Mouse (Mus musculus): Measurements from ENCODE around the gene Mgat4c. TPM values are rescaled to one million over a fixed set of nuclear protein-coding genes. Genes with fewer than 3 reads are reported as not detected.
"Not testable (repeated sequence)": the region's sequence is repeated elsewhere in the genome, so short reads cannot be mapped to it uniquely, and the experiment has no call there.

The Mgat4c gene
- total RNA-seq, 1 experiment from 2014 or later, result 16.6 TPM

DNA sequence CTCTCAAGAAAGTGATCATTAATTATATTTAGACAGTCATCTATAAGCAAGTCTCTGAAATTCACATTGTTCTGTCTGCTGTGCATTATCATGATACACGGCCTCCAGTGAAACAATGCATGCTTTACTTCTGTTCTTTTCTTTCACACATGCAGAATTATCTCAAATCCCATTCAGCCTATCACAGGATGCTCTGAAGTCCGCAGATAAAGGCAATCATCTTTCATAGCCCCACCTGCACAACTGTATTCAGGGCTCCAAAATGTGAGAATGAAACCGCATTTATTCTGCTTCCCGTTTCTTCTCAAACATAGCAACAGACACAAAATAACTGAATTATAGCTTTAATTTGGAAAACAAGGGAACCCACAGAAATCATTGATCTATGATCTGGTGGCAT, 446.1 kb downstream of the Mgat4c start:
- no peak for DNase-seq

DNA sequence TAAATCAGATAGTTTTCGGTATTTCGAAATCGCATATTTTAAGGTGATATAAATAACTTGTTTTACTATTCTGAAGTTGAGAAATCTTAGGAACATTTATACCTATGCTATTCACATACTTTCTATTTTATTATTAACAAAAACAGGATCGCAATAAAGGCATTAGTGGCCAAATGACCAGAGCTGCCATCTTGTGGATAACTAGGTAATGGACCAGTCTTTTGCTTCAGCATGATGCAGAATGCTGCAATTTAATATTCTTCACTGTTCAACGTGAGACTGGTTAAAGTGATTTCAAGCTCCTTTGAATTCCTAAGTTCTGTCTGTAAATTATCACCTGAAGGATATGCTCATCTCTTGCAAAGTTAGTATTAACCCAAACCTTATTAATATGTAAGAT, 473.6 kb downstream of the Mgat4c start:
- DNase-seq, result no peak

DNA sequence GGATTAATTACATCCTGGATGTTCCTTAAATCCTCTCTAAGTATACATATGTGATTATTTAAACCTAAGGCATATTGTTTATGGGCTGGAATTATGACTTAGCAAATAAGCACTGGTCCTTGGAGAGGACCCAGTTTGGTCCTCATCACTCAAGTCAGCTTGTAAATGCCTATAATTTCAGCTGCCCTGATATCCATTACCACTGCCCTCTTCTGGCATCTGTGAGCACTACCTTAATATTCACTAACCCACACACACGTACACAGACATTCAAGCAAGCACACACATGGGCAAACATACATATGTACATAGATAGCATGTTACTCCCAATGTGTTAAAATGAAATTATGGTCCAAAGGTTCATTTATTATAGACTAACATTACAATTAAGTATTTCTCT, 474.6 kb downstream of the Mgat4c start:
- DNase-seq, result no peak

DNA sequence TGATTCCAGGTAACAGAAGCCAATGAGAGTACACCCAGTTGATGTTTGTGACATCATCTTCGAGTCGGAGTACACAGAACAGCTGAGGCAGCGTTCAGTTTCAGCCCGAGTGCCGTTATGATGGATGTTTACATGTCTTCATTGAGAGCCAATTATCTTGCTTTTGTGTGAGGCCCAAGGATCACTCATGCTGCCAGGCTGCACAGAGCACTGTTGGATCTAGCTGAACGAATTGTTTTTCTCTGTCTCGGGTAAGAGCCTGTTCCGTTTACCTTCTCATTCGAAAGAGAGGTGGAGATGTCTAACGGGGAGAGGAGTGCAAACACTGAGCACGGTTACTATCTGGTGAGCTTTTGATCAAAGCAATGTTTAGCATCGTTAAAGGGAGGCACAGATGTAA, 477.5 kb downstream of the Mgat4c start:
- DNase-seq, result peak; percentile 4

DNA sequence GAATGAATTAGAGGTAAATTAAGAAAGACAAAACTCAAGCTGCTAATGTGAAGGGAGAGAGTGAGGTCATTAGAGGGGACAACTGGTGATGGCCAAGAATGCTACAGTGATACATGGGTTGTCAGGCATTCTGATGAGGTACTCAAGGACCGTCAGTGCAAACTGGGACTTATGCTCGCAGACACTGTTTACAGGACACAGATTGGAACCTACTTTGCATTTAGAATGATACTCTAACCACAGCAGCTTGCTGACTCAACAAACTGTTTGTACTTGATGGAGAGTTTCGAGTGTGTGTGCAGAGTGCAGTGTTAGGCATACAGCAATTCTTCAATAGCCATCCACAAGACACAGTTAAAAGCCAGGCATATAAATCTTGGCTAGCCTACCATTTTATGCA, 503.4 kb downstream of the Mgat4c start:
- no peak for DNase-seq

DNA sequence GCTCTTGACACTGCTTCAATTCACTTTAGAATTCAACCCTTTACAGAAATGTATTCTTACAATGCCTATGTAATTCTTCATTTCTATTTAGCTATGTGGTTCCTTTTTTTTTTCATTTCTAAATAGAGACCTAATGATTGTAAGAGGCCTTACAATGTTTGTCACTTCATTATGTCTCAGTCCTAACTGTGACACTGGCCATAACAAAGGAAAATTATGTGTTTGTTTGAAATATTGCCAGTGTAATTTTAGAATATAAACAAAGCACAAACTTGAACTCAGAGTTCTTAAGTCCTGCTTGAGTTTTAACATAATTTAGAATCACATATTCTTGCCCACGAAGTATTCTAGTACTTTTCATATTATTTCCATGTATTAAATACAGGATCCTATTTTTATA, 510.4 kb downstream of the Mgat4c start:
- DNase-seq, result no peak

DNA sequence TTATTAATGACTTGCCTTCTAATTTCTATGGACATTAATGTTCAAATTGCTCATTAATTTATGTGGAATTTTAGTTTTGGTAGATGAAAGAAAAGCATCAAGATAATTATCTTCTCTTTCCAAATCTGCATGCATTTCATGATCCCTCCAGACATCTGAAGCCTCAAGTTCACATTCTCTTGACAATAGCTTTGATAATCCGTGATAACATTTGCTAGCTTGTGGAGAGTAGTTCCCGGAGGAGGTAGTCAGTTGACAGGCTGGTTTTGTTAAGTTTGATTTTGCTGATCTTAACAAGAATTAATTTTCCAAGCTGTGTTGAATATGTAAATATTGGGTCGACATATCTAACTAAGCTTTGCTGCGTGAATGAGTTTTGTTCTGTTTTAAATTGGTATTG, 515.6 kb downstream of the Mgat4c start:
- DNase-seq, result no peak

DNA sequence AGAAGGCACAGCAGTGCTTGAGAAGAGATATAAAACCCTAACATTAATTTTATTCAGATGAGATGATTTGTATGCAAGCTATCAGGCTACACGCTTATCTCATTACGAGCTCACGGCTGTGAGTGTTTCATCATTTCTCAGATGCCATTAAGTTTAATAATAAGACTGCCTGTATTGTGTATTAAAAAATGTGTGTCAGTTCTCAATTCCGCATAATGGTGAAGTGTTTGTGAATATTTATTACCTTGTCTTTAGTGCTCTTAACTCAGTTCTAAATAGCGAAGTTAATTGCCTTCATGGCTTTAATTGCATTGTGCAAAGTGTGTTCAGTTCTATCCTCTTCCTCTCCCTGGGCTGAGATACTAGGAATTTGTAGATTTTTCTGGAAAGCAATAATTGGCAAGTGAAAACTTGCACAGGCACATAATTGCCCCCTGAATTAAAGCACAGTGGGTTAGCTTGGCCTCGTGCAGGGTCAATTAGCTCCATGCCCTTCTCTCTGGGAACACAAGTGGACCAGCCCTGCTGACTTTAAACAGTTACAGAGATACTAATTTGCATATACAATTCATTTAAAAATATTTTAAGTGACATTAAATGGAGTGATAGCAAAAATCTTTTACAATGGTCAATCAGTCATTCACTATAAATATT, 557.4 kb downstream of the Mgat4c start:
- no peak for DNase-seq

DNA sequence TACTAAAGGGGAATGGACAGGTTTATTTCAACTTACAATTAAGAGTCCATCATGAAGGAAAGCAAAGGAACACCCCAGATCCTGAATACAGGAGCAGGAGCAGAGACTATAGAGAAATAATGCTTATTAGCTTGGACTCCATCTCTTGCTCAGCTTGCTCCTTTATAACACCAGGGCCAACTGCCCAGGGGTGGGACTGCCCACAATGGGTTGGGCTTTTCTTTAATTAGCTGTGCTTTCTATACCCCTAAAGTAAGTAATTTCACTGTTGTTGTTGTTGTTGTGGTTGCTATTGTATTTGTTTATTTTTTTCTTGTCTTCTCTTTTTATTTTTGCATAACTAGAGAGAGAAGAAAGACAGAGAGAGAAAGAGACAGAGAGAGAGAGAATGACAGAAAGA, 562.6 kb downstream of the Mgat4c start:
- no peak for DNase-seq

DNA sequence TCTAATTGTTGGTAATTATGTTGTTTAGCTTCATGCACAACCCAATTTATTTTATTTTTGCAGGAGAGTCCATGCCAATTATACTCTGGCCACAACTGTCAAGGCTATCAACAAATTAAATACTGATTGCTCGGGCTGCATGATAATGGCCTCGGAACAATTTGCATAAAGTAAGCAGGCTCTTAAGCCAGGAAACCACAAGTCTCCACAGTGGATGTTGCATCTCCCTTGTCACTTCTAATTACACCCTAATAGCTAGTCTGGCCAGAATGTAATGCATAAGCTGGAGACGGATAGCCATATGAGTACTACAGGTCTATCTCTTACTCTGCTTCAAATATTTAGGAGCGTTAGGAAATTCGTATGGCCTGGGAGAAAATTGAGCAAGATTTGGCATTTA, 563.3 kb downstream of the Mgat4c start:
- no peak for DNase-seq

DNA sequence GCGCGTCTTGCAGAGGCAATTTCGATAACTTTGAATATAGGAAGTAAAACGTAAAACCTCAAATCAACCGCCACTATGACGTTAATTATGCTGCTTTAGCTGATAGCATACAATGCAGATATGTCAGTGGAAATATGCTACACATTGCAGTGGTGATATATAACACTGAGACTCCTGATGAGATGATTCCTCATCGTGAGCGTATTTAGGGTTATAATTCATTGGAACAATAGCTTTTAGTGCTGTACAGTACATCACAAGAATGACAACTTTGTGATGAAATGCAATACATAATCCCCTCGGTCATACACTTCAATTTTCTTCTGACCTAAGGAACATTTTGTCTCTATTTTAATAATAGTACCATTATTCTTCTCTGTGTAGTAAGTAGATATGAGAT, 564.0 kb downstream of the Mgat4c start:
- DNase-seq, result no peak

DNA sequence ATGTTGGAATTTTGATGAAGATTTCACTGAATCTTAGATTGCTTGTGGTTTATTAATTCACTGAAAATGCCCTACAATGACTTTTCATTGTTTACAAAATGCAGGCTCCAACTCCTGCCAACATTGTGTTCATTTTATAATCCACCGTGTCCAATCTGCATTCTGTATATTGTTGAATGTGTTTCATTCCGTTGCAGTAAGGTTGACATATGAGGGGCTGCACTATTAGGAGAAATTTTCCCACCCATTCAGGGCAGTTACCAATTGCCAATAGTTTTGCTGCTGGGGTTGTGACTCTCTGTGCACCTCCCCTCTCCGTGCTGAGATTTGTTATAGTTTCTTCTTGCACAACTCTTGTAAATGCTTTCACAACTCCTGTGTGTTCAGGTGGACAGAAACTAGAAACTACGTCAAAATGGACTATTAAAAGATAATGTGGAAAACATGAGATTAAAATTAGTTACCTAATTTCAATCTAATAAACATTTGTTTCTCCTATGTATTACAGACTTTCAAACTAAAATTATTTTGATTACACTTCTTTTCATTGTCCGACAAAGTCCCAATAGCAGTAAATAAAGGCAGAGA, 627.7 kb downstream of the Mgat4c start:
- no peak for DNase-seq

DNA sequence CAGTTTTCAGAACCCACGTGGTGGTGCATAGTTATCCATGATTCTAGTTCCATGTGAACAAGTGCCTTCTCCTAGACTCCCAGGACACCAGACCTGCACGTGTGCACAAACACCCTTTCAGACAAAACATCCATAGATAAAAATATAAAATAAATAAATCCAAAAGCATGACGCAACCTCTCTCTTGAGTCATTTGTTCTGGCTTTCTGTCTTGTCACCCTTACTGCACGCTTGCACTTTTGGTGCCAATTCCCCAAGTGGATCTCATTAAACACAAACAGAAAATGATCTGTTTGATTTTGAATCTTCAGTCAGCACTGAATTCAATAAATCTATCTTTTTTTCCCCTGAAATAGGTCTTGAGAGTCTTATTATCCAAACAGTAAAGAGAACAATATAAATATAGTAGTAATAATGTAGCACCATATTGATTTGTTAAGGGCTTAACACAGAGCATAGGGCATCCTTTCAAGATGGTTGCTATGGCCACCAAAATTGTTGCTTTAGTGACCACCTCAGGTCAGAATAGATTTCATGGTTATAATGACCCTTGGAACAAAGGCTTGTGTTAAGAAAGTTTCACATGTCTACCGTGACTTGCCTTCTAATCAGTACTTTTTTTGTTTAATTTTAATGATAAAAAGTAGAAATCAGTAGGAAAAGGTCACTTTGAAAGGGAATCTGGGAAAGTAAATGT, 684.5 kb downstream of the Mgat4c start:
- DNase-seq, result no peak

DNA sequence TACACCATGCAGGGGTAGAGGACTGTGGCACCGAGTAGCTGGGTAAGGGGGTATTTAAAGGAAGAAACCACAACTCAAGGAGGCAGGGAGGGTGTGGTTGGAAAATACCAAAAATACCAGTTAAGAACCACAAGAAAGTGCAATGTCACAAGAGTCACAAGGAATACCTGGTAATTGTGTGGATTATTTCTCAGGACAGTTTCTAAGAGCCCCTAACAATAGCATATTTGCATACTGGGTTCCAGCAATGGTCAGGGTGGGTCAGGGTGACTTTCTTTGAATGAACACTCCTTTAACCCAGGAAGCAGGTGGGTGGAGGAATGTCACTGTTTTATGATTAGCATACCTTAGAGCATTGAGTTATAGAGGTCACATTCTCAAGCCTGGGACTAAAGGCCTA, 689.3 kb downstream of the Mgat4c start:
- no peak for DNase-seq

DNA sequence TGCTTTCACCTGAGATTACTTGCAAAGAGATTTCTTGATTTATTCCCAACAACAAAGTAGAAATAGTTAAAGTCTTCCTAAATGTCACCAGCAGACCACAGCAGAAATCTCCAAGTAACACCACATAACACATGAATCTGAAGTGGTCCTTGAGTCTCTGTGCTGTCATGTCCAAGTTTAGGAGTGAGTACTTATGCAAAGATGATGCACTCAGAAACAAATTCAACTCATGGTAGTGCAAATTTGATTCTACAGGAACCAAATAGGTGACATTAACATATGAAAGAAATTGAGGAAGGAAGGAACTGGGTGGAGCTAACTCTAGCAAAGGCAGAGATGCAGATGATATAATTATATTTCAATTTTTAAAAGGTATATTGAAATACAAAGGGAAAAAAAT, 690.8 kb downstream of the Mgat4c start:
- no peak for DNase-seq

DNA sequence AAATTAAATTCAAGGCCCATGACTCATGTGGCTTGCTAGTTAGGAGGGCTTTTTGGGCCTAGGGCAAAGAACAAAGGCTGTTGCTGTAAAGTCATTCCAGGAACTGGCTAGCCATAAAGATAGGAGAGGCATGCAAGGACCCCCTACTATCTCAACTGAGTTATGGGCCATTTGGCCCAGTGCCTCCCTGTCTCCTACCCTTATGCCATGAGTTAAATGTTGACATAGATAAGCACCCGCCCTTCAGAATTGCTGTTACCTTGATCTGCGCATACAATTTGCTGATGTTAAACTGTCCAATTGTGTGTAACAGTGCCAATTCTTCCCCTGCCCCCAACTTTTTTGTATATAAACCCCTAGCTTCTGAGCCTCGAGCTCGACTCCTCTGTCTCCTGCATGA, 692.8 kb downstream of the Mgat4c start:
- DNase-seq, result peak; percentile 24

DNA sequence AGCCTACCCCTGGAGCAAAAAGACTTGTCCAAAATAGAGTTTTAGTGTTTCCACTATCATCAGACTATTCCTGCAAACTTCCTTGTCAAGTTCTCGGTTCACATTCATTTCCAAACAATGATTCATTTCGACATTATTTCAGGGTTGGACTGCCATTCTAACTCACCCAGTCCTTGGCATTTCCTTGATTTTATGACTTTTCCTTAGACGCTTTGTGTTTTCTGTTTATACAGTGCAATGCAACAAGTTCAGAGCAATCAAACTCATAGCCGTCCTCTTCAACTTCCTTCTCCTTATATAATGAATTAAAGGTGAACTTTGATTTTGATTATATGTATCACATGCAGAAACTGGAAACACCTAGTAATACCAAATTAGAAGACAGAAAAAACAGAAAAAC, 696.1 kb downstream of the Mgat4c start:
- DNase-seq, result no peak

DNA sequence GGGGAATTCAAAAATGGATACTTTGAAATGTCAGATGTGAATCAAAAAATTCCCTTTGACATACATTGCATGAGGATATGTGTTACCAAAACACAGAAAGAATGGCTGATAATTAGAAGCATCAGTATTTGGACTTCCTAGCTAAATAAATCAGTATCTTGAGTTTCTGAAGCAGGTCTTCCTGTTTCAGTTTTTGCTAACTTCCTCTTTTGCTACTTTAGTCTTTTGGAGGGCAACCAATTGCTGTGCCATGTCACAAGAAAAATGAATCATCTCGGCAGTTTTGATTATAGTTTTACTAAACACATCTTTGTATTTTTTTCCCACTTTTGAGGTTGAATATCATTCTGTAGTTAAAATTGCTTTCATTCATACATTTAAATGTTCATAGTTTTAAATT, 707.9 kb downstream of the Mgat4c start:
- no peak for DNase-seq

DNA sequence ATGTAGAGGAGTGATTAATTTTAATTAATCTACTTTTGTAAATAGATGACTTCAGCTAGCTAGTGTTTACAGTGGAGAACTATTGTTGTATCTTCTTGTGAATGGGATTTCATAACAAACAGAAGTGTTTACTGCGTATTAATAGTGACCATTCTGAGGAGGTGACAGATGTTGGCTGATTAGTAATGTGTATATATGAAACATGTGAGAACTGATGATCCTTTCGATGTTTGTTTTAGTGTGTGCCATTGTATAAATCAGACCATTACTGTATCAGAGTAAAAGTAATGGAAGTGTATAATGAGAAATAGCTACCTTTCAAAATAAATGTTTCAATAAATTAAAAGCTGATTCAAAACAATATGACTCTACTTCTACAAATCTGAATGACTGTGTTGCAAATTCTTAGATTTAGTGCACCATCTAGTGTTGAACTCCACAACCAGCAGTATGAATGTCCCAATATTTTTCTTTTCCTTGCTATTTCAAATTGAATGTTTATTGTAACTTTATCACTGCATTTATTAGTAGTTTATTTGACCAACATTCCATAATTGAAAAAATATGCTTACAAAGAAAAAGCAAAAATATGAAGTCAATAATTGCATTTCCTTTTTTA, 736.5 kb downstream of the Mgat4c start:
- DNase-seq, result no peak

DNA sequence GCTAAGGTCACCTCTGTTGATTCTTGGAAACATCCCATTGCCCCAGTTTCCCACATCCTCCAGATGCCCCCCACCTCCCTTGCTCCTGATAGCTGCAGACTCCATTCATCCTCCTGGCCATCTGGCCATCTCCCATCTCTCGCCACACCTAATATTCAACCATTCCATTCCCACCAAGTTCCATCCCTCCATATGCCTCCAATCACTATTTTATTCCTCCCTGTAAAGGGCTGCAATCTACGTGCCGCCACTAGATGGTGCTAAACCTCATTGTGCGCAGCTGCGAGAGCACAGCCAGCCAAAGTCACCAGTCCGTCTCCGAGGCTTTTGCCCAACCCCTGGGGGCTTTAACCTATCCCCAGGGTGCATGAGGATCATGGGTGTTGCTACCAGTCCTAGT, 753.8 kb downstream of the Mgat4c start:
- DNase-seq, result peak; percentile 36

DNA sequence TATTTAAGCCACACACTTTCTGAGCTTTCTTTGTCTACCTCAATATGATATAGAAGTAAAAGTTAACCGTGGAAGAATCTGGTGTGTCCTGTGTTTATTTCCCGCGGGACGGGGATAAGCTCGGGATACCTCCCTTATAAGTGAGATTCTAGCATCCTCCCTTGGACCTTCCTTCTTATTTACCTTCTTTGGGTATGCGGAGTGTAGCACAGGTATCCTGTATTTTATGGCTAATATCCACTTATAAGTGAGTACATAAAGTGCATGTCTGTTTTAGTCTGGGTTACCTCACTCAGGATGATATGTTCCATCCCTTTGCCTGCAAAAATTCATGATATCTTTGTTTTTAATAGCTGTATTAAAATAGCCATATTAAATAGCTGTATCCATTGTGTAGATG, 754.2 kb downstream of the Mgat4c start:
- not testable (repeated sequence) for DNase-seq

All from adrenal gland, postnatal 14 days (tissue).